Mouse (Mus musculus) kidney, embryonic 14.5 days (tissue): ENCODE measurements at regions not wholly inside any gene's neighbourhood (a gene's known extent, or its start where the extent isn't known, plus 50 kb on each side); places are given as distances from the start of the nearest gene placed in this dataset.
"Not testable (repeated sequence)": the region's sequence is repeated elsewhere in the genome, so short reads cannot be mapped to it uniquely, and the experiment has no call there.

Experiments used
- ATAC-seq: fragments of 200-750 bp; cut with Nextera tagmentation; 2 replicates; pipeline ENCODE4 v1.8.0; 2017; ENCODE audit warnings: moderate number of reproducible peaks, mild to moderate bottlenecking, moderate TSS enrichment, moderate library complexity; ENCODE audit not compliant: low FRiP score, low TSS enrichment
- H3K27ac ChIP-seq: fragments of 300-500 bp; sonication (generic); 2 replicates; pipeline ENCODE4 v1.5.1; 2014; ENCODE audit warnings: low read depth, mild to moderate bottlenecking, low read length, moderate library complexity, mixed read lengths
- H3K27me3 ChIP-seq: fragments of 300-500 bp; sonication (generic); 2 replicates; pipeline ENCODE4 v1.6.1; 2014; ENCODE audit warnings: mild to moderate bottlenecking, low read length; ENCODE audit not compliant: control insufficient read depth, insufficient read depth
- H3K36me3 ChIP-seq: fragments of 300-500 bp; sonication (generic); 2 replicates; pipeline ENCODE4 v1.6.1; 2014; ENCODE audit warnings: low read length, mixed read lengths; ENCODE audit not compliant: control insufficient read depth, insufficient read depth
- H3K4me1 ChIP-seq: fragments of 300-500 bp; sonication (generic); 2 replicates; pipeline ENCODE4 v1.6.1; 2014; ENCODE audit warnings: low read length, mixed read lengths; ENCODE audit not compliant: control insufficient read depth, insufficient read depth
- H3K4me2 ChIP-seq: fragments of 300-500 bp; sonication (generic); replicated peaks from 2 replicates; pipeline ENCODE4 v1.6.1; 2014; ENCODE audit warnings: low read depth, mild to moderate bottlenecking, low read length
- H3K4me3 ChIP-seq: fragments of 300-500 bp; sonication (generic); 2 replicates; pipeline ENCODE4 v1.5.1; 2014; ENCODE audit warnings: mild to moderate bottlenecking, low read length
- H3K9ac ChIP-seq: fragments of 300-500 bp; sonication (generic); 2 replicates; pipeline ENCODE4 v1.6.1; 2014; ENCODE audit warnings: low read depth, mild to moderate bottlenecking, low read length, moderate library complexity
- H3K9me3 ChIP-seq: fragments of 300-500 bp; sonication (generic); 2 replicates; pipeline ENCODE4 v1.6.1; 2016; ENCODE audit warnings: low read length; ENCODE audit not compliant: control insufficient read depth
- WGBS: fragments of 180-500 bp; shearing (Covaris S2); extraction: QIAGEN DNeasy Blood & Tissue Kit; methylation state at CpG from one replicate; pipeline ENCODE4 v1.1.7; 2014; 5-methylcytosine and 5-hydroxymethylcytosine counted together

GRCm38 (mm10) chr12:8090279-8090626, 112.8 kb downstream of the Apob start:
- H3K4me2 ChIP-seq, result no peak overlapping the region
- ATAC-seq, result no peak
- no peaks in the 10 kb centered on the region for H3K36me3 ChIP-seq
- no peaks in the 10 kb centered on the region for H3K9me3 ChIP-seq
- no peak overlapping the region for H3K27ac ChIP-seq
- H3K27me3 ChIP-seq, result no peaks in the 10 kb centered on the region
- no peak overlapping the region for H3K9ac ChIP-seq
- WGBS, result 63% methylated on average over 2 of the region's 2 CpGs
- no peaks in the 10 kb centered on the region for H3K4me1 ChIP-seq
- H3K4me3 ChIP-seq, result no peak overlapping the region

DNA sequence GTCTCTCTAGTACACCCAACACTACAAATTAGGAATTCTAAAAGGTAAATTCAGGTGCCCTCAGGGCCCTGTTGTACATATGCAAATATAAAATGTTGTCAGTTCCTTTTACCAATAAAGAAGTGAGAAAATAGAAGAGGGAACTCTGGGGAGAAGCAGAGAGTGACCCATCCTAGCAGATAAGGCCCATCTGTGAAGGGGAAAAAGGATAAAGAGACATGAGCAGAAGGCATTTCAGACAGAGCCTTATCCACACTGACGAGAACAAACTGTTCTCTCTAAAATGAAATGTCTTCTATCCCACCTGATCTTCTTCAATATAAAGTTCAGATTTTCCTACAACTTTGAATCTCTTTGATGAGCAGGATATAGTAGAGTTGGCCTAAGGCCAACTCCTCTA, 114.5 kb upstream of the Ldah start:
- H3K9me3 ChIP-seq, result no peaks in the 10 kb centered on the region
- no peaks in the 10 kb centered on the region for H3K27me3 ChIP-seq
- no peak for ATAC-seq
- no peak overlapping the region for H3K4me2 ChIP-seq
- H3K9ac ChIP-seq, result no peak overlapping the region
- no peak overlapping the region for H3K4me3 ChIP-seq
- no peak overlapping the region for H3K27ac ChIP-seq
- no peaks in the 10 kb centered on the region for H3K4me1 ChIP-seq
- no peaks in the 10 kb centered on the region for H3K36me3 ChIP-seq
- WGBS, result 91% methylated on average over 1 of the region's 1 CpGs

DNA sequence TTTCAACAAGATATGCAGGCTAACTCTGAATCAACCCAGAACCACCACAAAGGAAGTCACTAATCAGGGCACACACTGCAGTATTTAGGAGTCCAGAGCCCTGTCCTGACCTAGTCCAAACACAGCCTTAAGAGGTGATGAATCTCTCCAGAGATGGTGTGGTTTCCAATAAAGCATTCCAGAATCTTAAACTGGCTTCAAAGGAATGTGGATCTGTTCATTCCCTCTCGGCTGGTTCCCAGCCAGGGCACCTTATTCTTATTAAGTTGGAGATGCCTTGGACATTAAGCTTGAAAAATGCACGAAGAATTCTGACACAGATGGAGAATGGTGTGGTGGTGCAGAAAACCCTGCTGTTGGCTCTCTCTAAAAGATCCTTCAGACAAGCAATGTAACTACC, 112.0 kb upstream of the Ldah start:
- no peak overlapping the region for H3K4me3 ChIP-seq
- 71% methylated on average over 2 of the region's 2 CpGs for WGBS
- ATAC-seq, result no peak
- no peaks in the 10 kb centered on the region for H3K4me1 ChIP-seq
- H3K9ac ChIP-seq, result no peak overlapping the region
- no peak overlapping the region for H3K27ac ChIP-seq
- no peaks in the 10 kb centered on the region for H3K36me3 ChIP-seq
- no peak overlapping the region for H3K4me2 ChIP-seq
- H3K9me3 ChIP-seq, result no peaks in the 10 kb centered on the region
- no peaks in the 10 kb centered on the region for H3K27me3 ChIP-seq

GRCm38 (mm10) chr12:8098395-8098794, 109.5 kb upstream of the Ldah start:
- not testable (repeated sequence) for H3K27me3 ChIP-seq, ATAC-seq, H3K27ac ChIP-seq, H3K4me1 ChIP-seq, H3K36me3 ChIP-seq, H3K9me3 ChIP-seq, H3K4me2 ChIP-seq, H3K9ac ChIP-seq, H3K4me3 ChIP-seq
- WGBS, result 87% methylated on average over 2 of the region's 2 CpGs

GRCm38 (mm10) chr12:8099114-8099513, 108.8 kb upstream of the Ldah start:
- no peak overlapping the region for H3K4me2 ChIP-seq
- no peaks in the 10 kb centered on the region for H3K27me3 ChIP-seq
- H3K27ac ChIP-seq, result no peak overlapping the region
- no peak for ATAC-seq
- no peaks in the 10 kb centered on the region for H3K9me3 ChIP-seq
- H3K36me3 ChIP-seq, result no peaks in the 10 kb centered on the region
- no peaks in the 10 kb centered on the region for H3K4me1 ChIP-seq
- WGBS, result 77% methylated on average over 2 of the region's 2 CpGs
- H3K4me3 ChIP-seq, result no peak overlapping the region
- H3K9ac ChIP-seq, result no peak overlapping the region

GRCm38 (mm10) chr12:8099821-8100220, 108.1 kb upstream of the Ldah start:
- ATAC-seq, result peak; percentile 52; the same call in 1 of the 2 replicates
- Histone ChIP-seq H3K27me3 (no peaks in the 10 kb centered on the region), H3K9me3 (no peaks in the 10 kb centered on the region), H3K27ac (no peak overlapping the region), H3K4me1 (no peaks in the 10 kb centered on the region), H3K36me3 (no peaks in the 10 kb centered on the region), H3K9ac (no peak overlapping the region), H3K4me3 (no peak overlapping the region), H3K4me2 (no peak overlapping the region)
- 16% methylated on average over 2 of the region's 2 CpGs for WGBS

DNA sequence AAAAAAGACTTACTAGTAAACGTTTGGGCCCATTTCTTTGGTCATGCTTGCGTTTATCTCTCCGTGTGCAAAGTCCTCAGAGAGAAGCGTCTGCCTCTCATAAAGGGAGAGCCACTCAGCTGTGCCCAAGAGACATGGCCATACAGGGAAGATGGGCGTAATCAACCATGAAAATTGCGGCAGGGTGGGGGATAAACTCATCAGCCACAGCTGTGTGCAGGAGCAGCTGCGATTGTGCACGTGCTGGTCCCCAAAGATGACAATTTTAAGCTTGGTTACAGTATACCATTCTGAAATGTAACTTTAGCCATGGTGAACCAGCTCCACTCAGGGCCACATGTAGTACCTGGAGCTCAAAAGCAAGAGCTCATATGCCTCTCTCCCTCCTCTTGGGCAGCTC, 106.1 kb upstream of the Ldah start:
- H3K27me3 ChIP-seq, result no peaks in the 10 kb centered on the region
- peaks cover 4% of the 10 kb centered on the region; the same call in 1 of the 2 replicates for H3K4me1 ChIP-seq
- no peaks in the 10 kb centered on the region for H3K36me3 ChIP-seq
- H3K27ac ChIP-seq, result no peak overlapping the region
- no peak overlapping the region for H3K4me2 ChIP-seq
- H3K4me3 ChIP-seq, result no peak overlapping the region
- H3K9ac ChIP-seq, result no peak overlapping the region
- no peaks in the 10 kb centered on the region for H3K9me3 ChIP-seq
- ATAC-seq, result no peak
- WGBS, result 85% methylated on average over 8 of the region's 8 CpGs

DNA sequence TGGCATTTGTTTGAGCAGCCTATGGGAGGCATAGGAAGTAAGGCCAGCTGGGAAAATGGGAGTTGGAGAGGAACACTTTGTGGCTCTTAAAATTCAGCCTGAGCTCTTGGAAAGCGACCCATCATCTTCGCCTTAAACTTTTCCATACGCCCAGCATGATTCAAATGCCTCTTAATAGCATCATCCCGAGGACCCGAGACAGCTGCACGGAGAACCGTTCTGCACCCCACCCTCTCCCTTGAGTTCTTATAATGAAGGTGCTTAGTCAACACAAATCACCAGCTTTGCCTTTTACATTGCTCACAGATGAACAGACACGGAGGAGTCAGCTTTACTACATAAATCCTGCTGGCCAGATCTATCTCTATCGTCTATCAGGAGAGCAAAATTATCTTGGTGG, 104.6 kb upstream of the Ldah start:
- Histone ChIP-seq H3K36me3 (no peaks in the 10 kb centered on the region), H3K9me3 (no peaks in the 10 kb centered on the region), H3K4me3 (no peak overlapping the region), H3K27ac (no peak overlapping the region), H3K27me3 (no peaks in the 10 kb centered on the region), H3K4me2 (no peak overlapping the region), H3K9ac (no peak overlapping the region), H3K4me1 (peaks cover 7% of the 10 kb centered on the region; the same call in 1 of the 2 replicates)
- no peak for ATAC-seq
- WGBS, result 87% methylated on average over 9 of the region's 9 CpGs

- Histone ChIP-seq H3K27ac (no peak overlapping the region), H3K4me3 (no peak overlapping the region), H3K36me3 (no peaks in the 10 kb centered on the region), H3K9me3 (no peaks in the 10 kb centered on the region), H3K27me3 (no peaks in the 10 kb centered on the region), H3K9ac (no peak overlapping the region), H3K4me1 (peaks cover 7% of the 10 kb centered on the region; the same call in 1 of the 2 replicates), H3K4me2 (no peak overlapping the region)
- WGBS, result 30% methylated on average over 4 of the region's 4 CpGs
- peak; percentile 80 for ATAC-seq
These were observed 100.8 kb upstream of the Ldah start for GRCm38 (mm10) chr12:8107137-8107536.
